Mouse (Mus musculus) megakaryocyte progenitor cell, adult 5-6 weeks (primary cell): ENCODE results near the gene Tubb2b. TPM values are rescaled to one million over a fixed set of nuclear protein-coding genes. Genes with fewer than 3 reads are reported as not detected.

Experiments used
- ATAC-seq: replicated peaks from 2 replicates; pipeline ENCODE4 v1.8.0; 2016; ENCODE audit warnings: mild to moderate bottlenecking, moderate TSS enrichment, inconsistent platforms; ENCODE audit not compliant: poor library complexity
- total RNA-seq, 2 experiments: library from RNA; stranded (forward) in 1 of 2; stranded (reverse) in 1 of 2; fragments of 157-497, 149-512 nt in 1 of 2; fragments of 200-1000 nt in 1 of 2; gene quantifications; 2 replicates each; pipeline versions ENCODE4 v1.2.3 to v1.2.4; 2015 to 2017

Gene Tubb2b
- total RNA-seq, 2 experiments from 2014 or later = not detected

DNA sequence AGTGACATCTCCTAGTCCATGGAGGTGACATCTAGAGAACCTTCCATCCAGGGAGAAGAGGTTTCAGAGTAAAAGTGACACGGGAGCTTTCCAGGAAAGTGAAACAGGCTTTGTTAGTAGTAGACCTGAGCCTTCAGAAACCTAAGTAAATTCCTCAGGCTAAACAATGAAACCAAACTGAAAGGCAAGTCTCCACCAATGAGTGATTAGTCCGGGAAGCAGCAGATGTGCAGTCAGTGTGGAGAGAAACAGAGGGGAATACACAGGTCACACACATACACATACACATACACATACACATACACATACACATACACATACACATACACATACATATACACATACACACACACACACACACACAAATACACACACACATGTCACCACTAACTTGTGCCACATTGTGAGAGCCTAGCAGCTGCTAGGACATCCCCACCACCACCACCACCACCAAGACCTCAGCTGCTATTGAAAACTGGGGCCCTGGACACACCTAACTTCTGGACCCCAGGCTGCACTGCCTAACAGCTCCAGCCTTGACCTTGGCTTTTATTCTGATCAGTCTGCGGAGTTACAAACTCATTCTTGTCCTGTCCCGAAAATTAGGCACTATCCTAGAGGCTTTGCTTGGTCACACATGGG, 21.1 kb downstream of the Tubb2b start:
- ATAC-seq = no peak

DNA sequence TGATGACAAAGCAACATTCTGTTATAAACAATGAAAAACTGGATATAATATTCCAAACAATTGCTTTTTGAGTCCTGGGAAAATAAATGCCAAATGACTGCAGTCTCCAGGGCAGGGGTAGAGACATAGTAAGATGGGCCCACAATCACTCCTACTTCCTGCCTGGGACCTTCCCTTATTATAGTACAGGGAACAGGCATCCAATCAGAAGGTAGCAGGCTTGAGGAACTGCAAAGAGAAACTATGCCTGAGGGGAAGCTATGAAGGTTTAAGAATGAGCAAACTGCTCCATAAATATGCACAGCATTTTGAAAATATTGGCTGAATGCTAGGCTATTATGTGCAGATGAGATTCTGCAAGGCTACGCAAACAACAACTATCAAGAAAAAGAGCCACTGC, 23.3 kb downstream of the Tubb2b start:
- peak; percentile 90 for ATAC-seq

GRCm38 (mm10) chr13:34106256-34106655, 24.0 kb downstream of the Tubb2b start:
- no peak for ATAC-seq

DNA sequence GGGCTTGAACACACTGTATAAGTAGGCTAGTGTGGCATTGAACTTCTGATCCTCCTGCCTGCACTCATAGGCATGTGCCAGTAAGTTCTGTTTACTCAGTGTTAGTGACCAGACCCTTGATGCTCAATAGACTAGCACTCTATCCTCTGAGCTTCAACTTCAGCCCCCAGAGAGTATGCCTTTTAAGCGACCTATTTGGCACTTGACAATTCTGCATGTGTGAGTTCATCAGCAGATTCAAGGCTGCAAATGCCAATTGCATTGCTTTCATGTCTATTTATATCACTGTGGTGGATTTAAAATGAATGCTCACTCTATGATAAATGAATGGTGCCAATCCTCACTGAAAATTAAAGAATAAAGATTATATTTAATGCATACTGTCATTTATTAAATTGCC, 24.9 kb downstream of the Tubb2b start:
- ATAC-seq = no peak

DNA sequence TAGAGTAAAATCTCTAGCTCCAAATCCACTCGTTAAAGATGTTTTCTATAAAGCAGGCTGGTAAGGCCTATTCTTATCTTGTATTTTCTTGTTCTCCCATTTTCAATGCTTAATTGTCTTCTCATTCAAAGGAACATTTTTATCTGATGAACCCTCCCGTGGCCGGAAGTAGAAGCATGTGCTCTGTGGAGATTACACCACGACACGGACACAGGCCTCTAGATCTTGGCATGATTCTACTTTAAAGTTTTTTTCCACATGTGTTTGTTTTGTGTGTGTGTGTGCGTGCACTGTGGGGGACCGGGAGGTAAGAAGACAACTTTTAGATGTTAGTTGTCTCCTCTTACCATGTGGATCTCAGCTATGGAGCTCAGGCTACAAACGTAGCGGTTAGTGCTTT, 28.4 kb downstream of the Tubb2b start:
- peak; percentile 53 for ATAC-seq

DNA sequence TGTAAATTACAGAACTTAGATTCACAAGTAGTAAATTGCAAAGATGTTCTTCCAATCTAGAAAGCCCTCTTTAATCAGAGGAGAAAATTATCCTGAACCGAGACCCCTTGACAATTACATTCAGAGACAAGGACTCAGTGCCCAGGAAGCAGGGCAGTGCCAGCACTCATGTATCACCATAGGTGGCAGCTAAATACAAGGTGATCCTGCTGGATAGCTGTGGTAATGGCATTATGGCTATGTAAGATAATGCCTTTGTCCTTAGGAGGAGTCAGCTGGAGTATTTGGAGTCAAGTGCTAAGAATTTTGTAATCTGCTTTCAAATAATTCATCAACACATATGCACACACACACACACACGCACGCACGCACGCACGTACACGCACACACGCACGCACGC, 29.0 kb downstream of the Tubb2b start:
- peak; percentile 66 for ATAC-seq

- peak; percentile 87 for ATAC-seq
These were observed 29.5 kb downstream of the Tubb2b start for GRCm38 (mm10) chr13:34100733-34101132.

- no peak for ATAC-seq
These were observed 33.2 kb downstream of the Tubb2b start for GRCm38 (mm10) chr13:34097086-34097485.

- ATAC-seq = no peak
These were observed 33.8 kb downstream of the Tubb2b start for GRCm38 (mm10) chr13:34096455-34096854.

DNA sequence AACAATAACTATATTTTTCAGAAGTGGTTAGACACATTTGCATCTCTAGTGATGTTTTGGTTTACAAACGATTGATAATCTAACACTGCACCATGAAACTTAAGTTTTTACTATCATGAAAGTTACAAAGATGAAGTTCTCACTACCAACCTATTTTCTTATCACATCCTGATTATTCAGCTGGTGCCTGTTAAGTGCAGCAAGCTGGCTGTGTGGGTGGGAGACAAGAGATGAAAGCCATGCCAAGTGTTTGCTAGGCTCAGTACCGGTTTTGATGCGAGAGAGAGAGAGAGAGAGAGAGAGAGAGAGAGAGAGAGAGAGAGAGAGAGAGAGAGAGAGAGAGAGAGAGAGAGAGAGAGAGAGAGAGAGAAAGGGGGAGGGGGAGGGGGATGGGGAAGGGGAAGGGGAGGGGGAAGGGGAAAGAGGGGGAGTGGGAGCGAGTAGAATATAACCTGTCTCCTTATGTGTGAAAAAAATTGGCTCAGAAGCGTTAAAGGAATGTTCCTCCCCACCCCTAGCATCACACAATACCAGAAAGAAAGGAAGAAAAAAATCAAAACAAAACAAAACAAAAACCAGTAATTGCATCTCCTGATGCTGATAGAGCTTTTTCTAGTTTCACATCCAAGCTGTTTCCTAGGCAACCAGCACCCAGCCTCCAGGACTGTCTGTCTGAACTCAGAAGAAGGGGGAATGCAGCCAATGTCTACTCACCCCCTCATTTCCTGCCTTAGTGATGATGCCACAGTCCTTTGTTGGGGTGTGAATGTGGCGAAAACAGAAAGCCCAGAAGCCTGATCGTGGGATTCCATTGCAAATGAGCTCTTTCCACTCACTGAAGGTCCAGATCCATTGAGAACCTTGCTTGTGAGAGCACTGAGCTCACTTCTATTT, 34.5 kb downstream of the Tubb2b start:
- no peak for ATAC-seq

GRCm38 (mm10) chr13:34089358-34089757, 40.9 kb downstream of the Tubb2b start:
- no peak for ATAC-seq

DNA sequence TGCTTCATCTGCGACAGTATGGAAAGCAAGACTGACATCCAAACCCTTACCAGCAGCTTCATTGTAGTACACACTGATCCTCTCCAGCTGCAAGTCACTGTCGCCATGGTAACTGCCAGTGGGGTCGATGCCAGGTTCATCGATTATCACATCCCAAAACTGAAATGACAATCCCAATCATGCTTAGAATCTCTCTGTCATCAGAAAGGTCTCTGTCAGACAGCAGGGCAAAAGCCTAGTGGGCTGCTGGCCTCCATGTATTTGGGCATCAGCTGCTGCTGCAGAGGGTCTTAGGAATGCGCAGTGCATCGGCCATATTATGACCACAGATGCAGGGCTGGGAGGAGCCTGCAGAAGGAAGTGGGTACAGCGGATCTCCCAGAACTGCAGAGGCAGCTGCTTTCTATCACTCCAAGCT, 41.4 kb downstream of the Tubb2b start:
- ATAC-seq = peak; percentile 72

DNA sequence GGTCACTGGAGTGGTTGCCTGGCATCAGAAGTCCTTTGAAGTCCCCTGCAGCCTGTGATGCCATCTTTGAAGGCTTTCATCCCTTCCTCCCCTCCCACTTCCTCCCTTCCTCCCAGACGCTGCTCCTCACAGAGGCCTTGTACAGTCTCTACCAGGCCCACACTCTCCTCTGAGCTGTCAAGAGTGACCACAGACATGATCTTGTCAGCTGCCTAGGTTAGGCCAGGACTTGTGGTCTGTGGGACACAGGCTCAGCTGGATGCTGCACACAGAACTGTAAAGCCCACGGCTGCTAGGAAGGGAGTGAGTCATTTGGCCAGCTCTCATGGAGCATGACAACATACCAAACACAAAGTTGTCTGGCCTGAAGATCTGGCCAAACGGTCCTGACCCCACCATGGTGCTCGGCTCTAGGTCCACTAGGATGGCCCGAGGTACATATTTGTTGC, 42.0 kb downstream of the Tubb2b start:
- ATAC-seq = peak; percentile 62

GRCm38 (mm10) chr13:34087052-34087812, 43.0 kb downstream of the Tubb2b start:
- ATAC-seq = no peak

GRCm38 (mm10) chr13:34084026-34084750, 46.1 kb downstream of the Tubb2b start:
- ATAC-seq = no peak

DNA sequence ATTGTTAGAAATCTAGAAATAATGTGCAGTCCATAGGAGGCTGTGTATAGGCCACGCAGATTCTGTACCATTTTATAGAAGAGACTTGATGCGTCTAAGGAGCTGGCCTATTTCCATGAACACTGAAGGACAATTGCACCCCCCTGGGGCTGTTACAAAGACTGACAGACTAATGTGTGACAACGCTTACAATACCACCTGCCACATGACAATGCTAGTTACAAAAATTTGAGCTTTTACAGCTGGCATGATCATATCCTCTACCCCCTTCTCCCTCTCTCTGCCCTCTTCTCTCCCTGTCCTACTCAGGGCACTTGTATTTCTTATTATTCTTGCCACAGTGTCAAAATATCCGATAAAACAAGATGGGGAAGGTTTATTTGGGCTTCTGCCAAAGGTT, 48.3 kb downstream of the Tubb2b start:
- no peak for ATAC-seq

DNA sequence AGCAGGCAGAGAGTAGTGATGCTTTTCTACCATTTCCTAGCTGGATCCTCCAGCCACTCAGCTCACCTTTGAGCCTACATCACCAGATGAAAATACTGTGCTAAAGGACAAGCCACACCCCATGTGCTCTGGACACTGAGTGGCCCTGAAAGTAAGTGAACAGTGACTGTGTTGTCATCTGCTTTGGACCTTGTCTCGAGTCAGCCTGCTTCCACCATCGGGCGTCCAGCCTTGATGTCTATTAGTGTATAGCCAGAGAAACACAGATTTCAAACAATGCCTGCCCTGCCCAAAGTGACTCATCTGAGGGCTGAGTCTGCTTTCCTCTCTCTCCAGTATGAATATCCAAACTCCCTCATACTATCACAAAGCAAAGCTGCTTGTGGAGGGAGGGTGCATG, 50.5 kb downstream of the Tubb2b start:
- no peak for ATAC-seq

DNA sequence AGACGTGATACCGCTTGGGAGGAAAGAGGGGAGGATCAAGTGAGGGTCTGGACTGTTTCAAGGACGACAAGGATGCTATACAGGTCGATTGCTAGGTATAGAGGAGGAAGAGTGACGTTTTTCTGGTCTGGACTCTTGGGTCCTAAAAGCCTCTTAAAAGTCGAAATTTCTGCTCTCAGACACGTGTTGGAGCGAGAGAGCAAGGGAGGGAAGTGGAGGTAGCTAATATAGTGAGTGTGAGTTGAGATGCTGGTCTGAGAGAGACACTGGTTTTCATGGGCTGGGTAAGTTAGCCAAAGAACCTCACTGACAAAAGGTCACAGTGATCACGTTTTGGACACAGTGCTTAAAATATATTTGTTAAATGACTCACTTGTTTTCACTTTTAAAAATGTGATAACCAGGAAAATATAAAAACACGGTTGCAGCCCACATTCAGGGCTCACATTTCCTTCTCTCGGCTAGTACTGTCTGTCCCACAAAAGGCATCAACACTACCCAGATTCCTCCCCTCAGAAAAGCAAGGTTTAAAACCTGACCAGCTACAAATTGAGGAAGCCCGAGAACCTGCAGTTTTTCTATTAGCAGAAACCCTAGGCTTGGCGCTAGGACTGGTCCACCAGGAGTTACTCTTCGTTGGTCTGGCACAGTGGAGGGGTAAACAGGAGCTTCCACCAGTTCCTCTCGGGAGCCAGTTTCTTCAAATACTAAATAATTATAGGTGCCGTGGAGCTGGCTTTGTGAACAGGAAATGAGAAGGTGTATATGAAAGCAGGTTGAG, 51.6 kb downstream of the Tubb2b start:
- ATAC-seq = no peak

- ATAC-seq = peak; percentile 86
These were observed 52.6 kb downstream of the Tubb2b start, which contains the start of gene Tubb2a for GRCm38 (mm10) chr13:34077492-34078271. Tubb2a (minus strand) TSS chr13:34078007.
